Mouse (Mus musculus) hindbrain, embryonic 13.5 days (tissue): ENCODE data around the gene Sema4g. TPM values are rescaled to one million over a fixed set of nuclear protein-coding genes. Genes with fewer than 3 reads are reported as not detected.

ENCODE experiments used
- ATAC-seq: fragments of 200-750 bp; cut with Nextera tagmentation; 2 replicates; pipeline ENCODE4 v1.8.0; 2017; ENCODE audit warnings: moderate TSS enrichment; ENCODE audit not compliant: low FRiP score
- H3K27ac ChIP-seq: fragments of 300-500 bp; sonication (generic); 2 replicates; pipeline ENCODE4 v1.5.1; 2015; ENCODE audit warnings: inconsistent platforms, mild to moderate bottlenecking, moderate library complexity
- H3K27me3 ChIP-seq: fragments of 300-500 bp; sonication (generic); 2 replicates; pipeline ENCODE4 v1.6.1; 2015; ENCODE audit warnings: mild to moderate bottlenecking, inconsistent platforms
- H3K36me3 ChIP-seq: fragments of 300-500 bp; sonication (generic); 2 replicates; pipeline ENCODE4 v1.6.1; 2015; ENCODE audit warnings: mild to moderate bottlenecking, inconsistent platforms
- H3K4me1 ChIP-seq: fragments of 300-500 bp; sonication (generic); replicated peaks from 2 replicates; pipeline ENCODE4 v1.6.1; 2015; ENCODE audit warnings: inconsistent platforms
- H3K4me2 ChIP-seq: fragments of 300-500 bp; sonication (generic); 2 replicates; pipeline ENCODE4 v1.6.1; 2015; ENCODE audit warnings: inconsistent platforms, mild to moderate bottlenecking, moderate library complexity
- H3K4me3 ChIP-seq: fragments of 300-500 bp; sonication (generic); 2 replicates; pipeline ENCODE4 v1.5.1; 2015; ENCODE audit warnings: mild to moderate bottlenecking, inconsistent platforms
- H3K9ac ChIP-seq: fragments of 300-500 bp; sonication (generic); 2 replicates; pipeline ENCODE4 v1.6.1; 2015; ENCODE audit warnings: mild to moderate bottlenecking, inconsistent platforms
- H3K9me3 ChIP-seq: fragments of 300-500 bp; sonication (generic); 2 replicates; pipeline ENCODE4 v1.6.1; 2016; ENCODE audit warnings: inconsistent platforms
- WGBS: fragments of 180-500 bp; shearing (Covaris S2); methylation state at CpG from one replicate; pipeline ENCODE4 v1.1.7; 2015; 5-methylcytosine and 5-hydroxymethylcytosine counted together
- polyA plus RNA-seq: library from polyadenylated mRNA; unstranded; fragments of >200 nt; fragmentation: Nextera tagmentation; extraction: Ambion mirVana; gene quantifications from 2 replicates; pipeline ENCODE4 v1.2.1, GENCODE M21; 2015

Sema4g gene
- polyA plus RNA-seq, 1 experiment from 2014 or later = 19.2 TPM

DNA sequence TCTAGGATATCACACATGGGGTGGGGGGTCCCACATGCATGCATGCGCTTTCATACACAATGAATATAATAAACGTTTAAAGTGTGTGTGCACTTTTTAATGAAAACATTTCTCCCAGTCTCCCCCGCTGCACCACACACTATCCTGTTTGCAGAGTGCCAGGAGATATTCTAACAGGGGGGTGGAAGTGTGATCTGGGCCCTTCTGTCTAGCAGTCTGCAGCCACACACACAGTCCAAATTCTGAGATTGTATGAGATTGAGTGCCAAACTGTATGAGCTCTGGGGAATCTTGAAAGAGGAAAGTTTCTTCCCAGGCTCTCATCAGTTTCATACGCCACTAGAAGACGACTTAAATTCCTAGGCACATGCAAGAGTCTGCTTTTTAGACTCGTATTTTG lies 1.1 kb upstream of the Sema4g start:
- no peak for ATAC-seq
- Histone ChIP-seq H3K4me3 (no peak overlapping the region), H3K4me2 (no peak overlapping the region), H3K36me3 (peaks cover 13% of the 10 kb centered on the region), H3K9me3 (no peaks in the 10 kb centered on the region), H3K9ac (no peak overlapping the region), H3K4me1 (peaks cover 40% of the 10 kb centered on the region), H3K27ac (no peak overlapping the region), H3K27me3 (0 out of 2 replicates have a peak, but pooled peaks cover 6% of the 10 kb centered on the region)
- 54% methylated on average over 6 of the region's 6 CpGs for WGBS

DNA sequence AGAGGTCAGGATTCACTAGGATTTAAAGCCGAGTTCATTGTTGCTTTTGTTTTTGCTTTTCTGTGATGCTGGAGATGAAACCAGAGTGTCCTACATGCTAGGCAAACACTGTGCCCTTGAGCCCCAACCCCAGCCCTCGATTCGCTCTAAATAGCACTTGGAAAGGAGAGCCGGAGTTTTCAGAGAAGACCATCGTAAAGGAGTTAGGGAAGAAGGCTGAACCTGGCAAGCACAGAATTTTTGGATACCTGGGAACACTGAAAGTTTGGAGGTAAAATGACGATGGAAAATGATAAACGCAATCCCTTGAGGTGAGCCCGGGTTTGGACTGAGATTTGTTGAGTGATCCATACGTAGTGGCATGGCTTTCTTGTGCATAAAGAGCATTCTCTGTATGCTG lies 580 bp upstream of the Sema4g start:
- Histone ChIP-seq H3K9me3 (no peaks in the 10 kb centered on the region), H3K27ac (peak overlapping the region; percentile 84), H3K9ac (peak overlapping the region; percentile 95), H3K4me3 (peak overlapping the region; percentile 84), H3K27me3 (0 out of 2 replicates have a peak, but pooled peaks cover 6% of the 10 kb centered on the region), H3K4me1 (peaks cover 40% of the 10 kb centered on the region), H3K4me2 (peak overlapping the region; percentile 82), H3K36me3 (peaks cover 16% of the 10 kb centered on the region)
- 36% methylated on average over 9 of the region's 9 CpGs for WGBS
- ATAC-seq = no peak

DNA sequence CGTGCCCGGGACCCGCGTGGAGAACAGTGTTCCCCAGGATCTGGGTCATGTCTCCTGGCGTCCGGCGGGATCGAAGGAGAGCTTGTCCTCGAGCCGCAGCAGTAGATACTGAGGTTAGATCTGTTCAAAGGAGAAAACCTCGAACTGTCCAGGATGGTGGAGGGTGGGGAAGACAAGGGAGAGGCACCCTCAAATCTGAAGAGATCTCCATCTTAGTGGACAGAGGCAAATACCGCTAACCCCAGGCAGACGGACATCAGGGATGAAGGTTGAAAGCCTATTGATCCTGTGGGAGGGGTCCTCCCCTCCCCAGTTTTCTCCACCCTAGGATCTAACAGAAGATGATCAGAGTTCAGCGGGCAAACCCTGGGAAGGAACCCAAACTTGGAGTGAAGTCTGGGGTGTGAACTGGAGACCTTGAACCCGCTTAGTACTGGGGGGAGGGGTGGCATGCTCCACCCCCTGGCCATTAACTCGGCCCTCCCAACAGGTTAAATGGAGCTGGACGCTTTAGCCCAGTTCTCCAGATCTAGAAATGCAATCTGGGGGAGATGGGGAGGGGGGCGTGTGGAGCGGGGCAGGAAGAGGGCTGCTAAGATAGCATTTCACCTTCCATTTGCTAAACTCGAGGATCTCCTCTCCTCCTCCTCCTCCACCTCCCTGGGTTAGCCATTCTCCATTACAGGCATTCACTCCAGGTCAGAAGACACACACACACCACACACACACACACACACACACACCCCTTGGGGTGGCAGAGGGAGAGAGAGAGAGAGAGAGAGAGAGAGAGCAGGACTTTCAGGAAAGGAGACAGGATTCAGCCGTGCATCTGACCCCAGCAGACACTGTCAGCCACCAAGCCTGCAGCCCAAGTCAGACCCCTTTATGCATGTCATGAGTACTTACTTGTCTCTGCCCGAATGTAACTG lies 930 bp downstream of the Sema4g start:
- Histone ChIP-seq H3K4me1 (peaks cover 40% of the 10 kb centered on the region), H3K27ac (peak overlapping the region; percentile 84), H3K36me3 (peaks cover 23% of the 10 kb centered on the region), H3K4me2 (peak overlapping the region; percentile 82), H3K27me3 (0 out of 2 replicates have a peak, but pooled peaks cover 6% of the 10 kb centered on the region), H3K9me3 (no peaks in the 10 kb centered on the region), H3K9ac (peak overlapping the region; percentile 95), H3K4me3 (peak overlapping the region; percentile 84)
- ATAC-seq = peak; percentile 55
- 6% methylated on average over 22 of the region's 22 CpGs for WGBS

DNA sequence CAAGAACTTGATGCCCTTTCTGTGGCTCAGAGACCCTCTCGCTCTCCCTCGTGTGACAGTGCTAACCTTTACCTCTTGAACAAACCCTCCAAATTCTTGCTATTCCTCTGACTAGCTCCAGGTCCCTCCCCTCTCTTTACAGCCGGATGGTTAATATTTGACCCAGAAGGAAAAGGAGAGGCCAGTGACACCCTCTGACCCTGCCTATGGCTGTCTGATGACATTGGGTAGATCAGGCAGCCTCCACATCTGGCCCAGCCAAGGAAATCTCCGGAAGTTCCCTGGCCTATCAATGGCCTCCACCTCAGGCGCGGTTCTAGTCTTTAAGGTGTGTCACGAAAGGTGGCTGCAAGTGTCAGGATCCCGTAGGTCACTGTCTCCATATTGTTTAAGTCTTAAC lies 2.1 kb downstream of the Sema4g start:
- H3K27ac ChIP-seq = peak overlapping the region; percentile 71; the same call in 1 of the 2 replicates
- 0 out of 2 replicates have a peak, but pooled peaks cover 6% of the 10 kb centered on the region for H3K27me3 ChIP-seq
- H3K9me3 ChIP-seq = no peaks in the 10 kb centered on the region
- peak overlapping the region; percentile 82 for H3K4me2 ChIP-seq
- ATAC-seq = no peak
- H3K4me1 ChIP-seq = peaks cover 40% of the 10 kb centered on the region
- whole genome bisulfite sequencing = 81% methylated on average over 8 of the region's 8 CpGs
- H3K9ac ChIP-seq = peak overlapping the region; percentile 95
- peak overlapping the region; percentile 84 for H3K4me3 ChIP-seq
- H3K36me3 ChIP-seq = peaks cover 32% of the 10 kb centered on the region

DNA sequence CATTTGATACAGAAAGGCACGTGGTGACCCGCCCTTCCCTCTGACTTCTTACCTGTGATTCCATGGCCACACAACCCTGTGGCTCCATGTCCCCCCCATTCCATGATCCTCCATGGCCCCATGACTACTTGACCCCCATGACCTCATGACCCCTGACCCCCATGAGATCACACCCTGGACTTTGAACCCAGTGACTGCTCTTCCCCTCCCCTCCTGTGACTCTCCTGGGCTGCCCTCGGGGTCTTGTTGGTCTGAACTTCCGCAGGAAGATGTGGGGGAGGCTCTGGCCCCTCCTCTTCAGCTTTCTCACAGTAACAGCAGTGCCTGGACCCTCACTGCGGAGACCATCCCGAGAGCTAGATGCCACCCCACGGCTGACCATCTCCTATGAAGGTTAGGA lies 3.3 kb downstream of the Sema4g start:
- no peak overlapping the region for H3K27ac ChIP-seq
- H3K36me3 ChIP-seq = peaks cover 44% of the 10 kb centered on the region
- 0 out of 2 replicates have a peak overlapping the region, but pooled peaks have one; percentile 2 for H3K4me2 ChIP-seq
- H3K9ac ChIP-seq = peak overlapping the region; percentile 95; the same call in 1 of the 2 replicates
- WGBS = 58% methylated on average over 7 of the region's 7 CpGs
- no peaks in the 10 kb centered on the region for H3K9me3 ChIP-seq
- H3K4me1 ChIP-seq = peaks cover 40% of the 10 kb centered on the region
- H3K27me3 ChIP-seq = no peaks in the 10 kb centered on the region
- no peak for ATAC-seq
- no peak overlapping the region for H3K4me3 ChIP-seq

DNA sequence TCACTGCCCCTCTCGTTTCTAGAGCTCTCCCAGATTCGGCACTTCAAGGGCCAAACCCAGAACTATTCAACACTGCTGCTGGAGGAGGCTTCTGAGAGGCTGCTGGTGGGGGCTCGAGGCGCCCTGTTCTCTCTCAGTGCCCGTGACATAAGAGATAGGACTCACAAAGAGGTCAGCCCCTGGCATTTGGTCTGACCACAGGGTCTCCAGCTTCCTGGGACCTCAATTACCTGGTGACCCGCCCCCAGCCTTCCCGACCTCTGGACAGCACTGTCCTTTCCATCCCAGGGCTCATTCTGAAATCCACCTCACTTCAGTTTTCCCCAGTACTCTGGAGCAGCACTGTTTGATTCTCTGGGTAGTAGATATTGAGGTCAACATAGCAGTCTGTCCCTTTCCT lies 3.8 kb downstream of the Sema4g start:
- no peak overlapping the region for H3K4me3 ChIP-seq
- 0 out of 2 replicates have a peak overlapping the region, but pooled peaks have one; percentile 2 for H3K4me2 ChIP-seq
- 67% methylated on average over 7 of the region's 7 CpGs for WGBS
- no peaks in the 10 kb centered on the region for H3K9me3 ChIP-seq
- peaks cover 48% of the 10 kb centered on the region for H3K36me3 ChIP-seq
- H3K27ac ChIP-seq = no peak overlapping the region
- H3K9ac ChIP-seq = no peak overlapping the region
- peaks cover 40% of the 10 kb centered on the region for H3K4me1 ChIP-seq
- no peak for ATAC-seq
- no peaks in the 10 kb centered on the region for H3K27me3 ChIP-seq

DNA sequence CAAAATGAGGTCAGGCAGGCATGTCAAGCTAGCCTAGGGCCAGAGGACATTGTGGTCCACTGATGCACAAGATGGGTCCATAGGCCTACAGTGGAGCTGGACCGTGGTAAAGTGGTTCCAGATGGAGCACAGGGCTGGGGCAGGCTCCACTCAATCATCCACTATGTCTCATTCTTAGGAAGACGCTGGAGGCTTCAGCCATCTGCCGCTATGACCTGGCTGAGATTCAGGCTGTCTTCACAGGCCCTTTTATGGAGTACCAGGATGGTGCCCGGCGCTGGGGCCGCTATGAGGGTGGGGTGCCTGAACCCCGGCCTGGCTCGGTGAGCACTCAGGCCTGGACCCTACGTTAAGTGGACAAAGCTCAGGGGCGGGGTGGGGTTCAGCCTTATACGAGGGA lies 8.9 kb downstream of the Sema4g start:
- Histone ChIP-seq H3K9ac (no peak overlapping the region), H3K27ac (no peak overlapping the region), H3K4me3 (no peak overlapping the region), H3K36me3 (peaks cover 91% of the 10 kb centered on the region), H3K4me2 (no peak overlapping the region), H3K27me3 (no peaks in the 10 kb centered on the region), H3K4me1 (no peaks in the 10 kb centered on the region; the same call in 1 of the 2 replicates), H3K9me3 (no peaks in the 10 kb centered on the region)
- WGBS = 85% methylated on average over 11 of the region's 11 CpGs
- ATAC-seq = no peak

DNA sequence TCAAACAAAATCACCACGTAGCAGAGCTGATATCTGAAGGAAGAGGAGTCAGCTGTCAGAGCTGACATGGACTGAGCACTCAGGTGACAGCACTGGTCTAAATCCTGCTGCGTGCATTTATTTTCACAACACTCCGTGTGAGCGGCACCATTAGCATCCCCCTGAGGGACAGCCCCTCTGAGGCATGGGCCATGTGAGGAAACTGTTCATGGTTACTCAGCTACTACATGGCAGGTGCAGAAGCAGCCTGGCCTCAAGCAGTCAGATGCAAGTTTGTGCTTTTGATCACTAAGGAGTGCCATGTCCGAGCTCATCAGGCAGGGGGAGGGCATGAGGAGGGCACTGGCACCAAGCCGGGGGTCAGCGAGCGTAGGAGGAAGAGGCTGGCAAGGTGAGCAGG lies 10.7 kb downstream of the Sema4g start:
- no peak for ATAC-seq
- no peak overlapping the region for H3K4me2 ChIP-seq
- no peaks in the 10 kb centered on the region for H3K9me3 ChIP-seq
- no peak overlapping the region for H3K27ac ChIP-seq
- no peak overlapping the region for H3K9ac ChIP-seq
- 85% methylated on average over 8 of the region's 8 CpGs for WGBS
- H3K27me3 ChIP-seq = no peaks in the 10 kb centered on the region
- H3K36me3 ChIP-seq = peaks cover 97% of the 10 kb centered on the region
- H3K4me1 ChIP-seq = peaks cover 7% of the 10 kb centered on the region; the same call in 1 of the 2 replicates
- no peak overlapping the region for H3K4me3 ChIP-seq

DNA sequence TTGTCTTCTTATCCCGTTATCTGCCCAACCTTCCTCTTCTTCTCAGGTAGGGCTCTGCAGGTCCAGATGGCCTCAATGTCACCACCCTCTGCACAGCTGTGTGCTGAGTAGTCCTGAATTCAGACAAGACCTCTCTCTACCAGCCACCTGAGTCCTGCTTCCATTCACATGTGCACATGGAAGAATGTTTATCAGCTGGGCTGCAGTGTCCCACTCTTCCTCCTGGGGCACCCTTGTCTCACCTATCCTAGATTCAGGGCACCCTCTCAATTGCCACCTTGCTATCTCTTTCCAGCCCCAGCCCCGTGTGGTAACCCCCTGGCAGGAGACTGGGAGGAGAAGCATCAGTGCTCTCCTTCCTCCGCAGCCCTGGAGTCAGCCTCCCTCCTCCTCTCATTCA lies 13.4 kb downstream of the Sema4g start:
- Histone ChIP-seq H3K36me3 (peaks cover 74% of the 10 kb centered on the region), H3K27me3 (no peaks in the 10 kb centered on the region), H3K9ac (no peak overlapping the region), H3K9me3 (no peaks in the 10 kb centered on the region), H3K4me2 (no peak overlapping the region), H3K27ac (no peak overlapping the region), H3K4me1 (peaks cover 25% of the 10 kb centered on the region), H3K4me3 (no peak overlapping the region)
- no peak for ATAC-seq
- 71% methylated on average over 3 of the region's 3 CpGs for WGBS

DNA sequence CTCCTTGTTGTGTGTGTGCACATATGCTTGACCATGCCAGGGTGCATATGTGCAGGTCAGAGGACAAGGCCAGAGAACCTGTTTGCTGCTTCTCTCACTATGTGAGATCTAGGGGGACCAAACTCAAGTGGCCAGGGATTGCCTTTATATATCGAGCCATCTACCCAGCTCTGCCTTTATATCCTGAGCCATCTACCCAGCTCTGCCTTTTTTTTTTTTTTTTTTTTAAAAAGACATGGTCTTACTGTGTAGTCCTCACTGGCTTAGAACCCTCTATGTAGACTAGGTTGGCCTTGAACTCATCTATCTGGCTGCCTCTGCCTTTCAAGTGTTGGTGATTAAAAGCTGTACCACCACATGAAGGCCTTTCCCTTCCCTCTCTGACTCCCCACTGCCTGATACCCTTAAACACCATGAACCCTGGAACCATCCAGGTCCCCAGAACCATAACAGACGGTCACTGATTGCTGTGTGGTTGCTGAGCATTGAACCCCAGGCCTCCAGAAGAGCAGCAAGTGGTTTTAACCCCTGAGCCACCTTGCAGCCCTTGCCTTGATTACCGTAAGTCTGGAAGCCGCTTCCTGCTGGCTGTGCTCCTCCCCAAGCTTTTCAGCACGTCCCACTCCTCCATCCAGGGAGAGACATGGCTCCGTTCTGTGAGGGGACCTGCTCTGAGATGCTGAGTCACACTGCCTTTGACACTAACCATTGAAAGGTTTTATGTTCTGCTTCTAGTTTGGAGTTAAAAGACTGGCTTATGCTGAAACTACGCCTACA lies 15.0 kb downstream of the Sema4g start:
- ATAC-seq = no peak

DNA sequence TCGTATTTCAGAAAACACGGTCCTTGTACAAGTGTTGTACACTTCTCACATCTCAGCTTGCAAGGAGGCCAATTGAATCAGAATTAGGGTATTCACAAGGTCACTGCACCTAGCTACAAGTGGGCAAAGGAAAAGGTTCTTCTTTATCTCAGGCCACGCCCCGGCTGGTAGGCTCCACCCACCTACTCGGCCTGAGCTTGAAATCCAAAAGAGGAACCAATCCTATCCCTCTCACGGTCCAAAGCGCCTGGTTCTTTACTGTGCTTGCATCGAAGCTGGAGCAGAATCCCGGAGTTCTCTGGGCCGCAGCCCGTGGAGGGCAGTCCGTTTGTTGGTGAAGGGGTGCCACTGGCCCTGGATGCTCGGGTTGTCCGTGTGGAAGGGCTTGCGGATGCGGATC lies 16.5 kb downstream of the Sema4g start, which contains the start of gene Twnk:
Twnk (plus strand) TSS at position 220 of the 400 bp plus-strand sequence.
- peak within 1 kb of the TSS; percentile 81 for H3K27ac ChIP-seq
- peak within 1 kb of the TSS; percentile 95 for H3K4me3 ChIP-seq
- peak within 1 kb of the TSS; percentile 99 for H3K4me2 ChIP-seq
- WGBS = 10% methylated on average over 16 of the region's 16 CpGs
- H3K36me3 ChIP-seq = peaks cover 60% of the 10 kb centered on the region
- H3K4me1 ChIP-seq = peaks cover 43% of the 10 kb centered on the region
- no peaks in the 10 kb centered on the region for H3K27me3 ChIP-seq
- no peaks in the 10 kb centered on the region for H3K9me3 ChIP-seq
- peak within 1 kb of the TSS; percentile 89 for H3K9ac ChIP-seq
- ATAC-seq = no peak

More for the DNA sequence above, 15.0 kb downstream of the Sema4g start:
- peaks cover 63% of the 10 kb centered on the region for H3K36me3 ChIP-seq
- H3K4me3 ChIP-seq = no peak overlapping the region
- H3K9me3 ChIP-seq = no peaks in the 10 kb centered on the region
- H3K27me3 ChIP-seq = no peaks in the 10 kb centered on the region
- H3K4me1 ChIP-seq = peaks cover 39% of the 10 kb centered on the region
- 87% methylated on average over 7 of the region's 7 CpGs for WGBS
- no peak overlapping the region for H3K4me2 ChIP-seq
- H3K9ac ChIP-seq = peak overlapping the region; percentile 13; the same call in 1 of the 2 replicates
- no peak overlapping the region for H3K27ac ChIP-seq
